Mouse (Mus musculus): ENCODE data around the gene Bicc1. TPM values are rescaled to one million over a fixed set of nuclear protein-coding genes. Genes with fewer than 3 reads are reported as not detected.

The Bicc1 gene
- polyA plus RNA-seq, 1 experiment from 2014 or later, result 18.2 TPM

GRCm38 (mm10) chr10:71114260-71114920 is 45.1 kb downstream of the Bicc1 start:
- no peak overlapping the region for H3K9ac ChIP-seq (replicated peaks; ENCODE audit: low read depth)
- DNase-seq (ENCODE audit: low spot score) (peak; percentile 73), ATAC-seq (0 out of 2 replicates have a peak, but pooled peaks have one; percentile 36)
- H3K4me2 ChIP-seq (replicated peaks; ENCODE audit: low read depth, low read length), result no peak overlapping the region
- H3K4me1 ChIP-seq (ENCODE audit: insufficient read depth, low read depth, low read length), result no peaks in the 10 kb centered on the region; the same call in 1 of the 2 replicates
- H3K4me3 ChIP-seq (ENCODE audit: low read depth, low read length), result no peak overlapping the region
- H3K27ac ChIP-seq (ENCODE audit: low read length), result 0 out of 2 replicates have a peak overlapping the region, but pooled peaks have one; percentile 43
- TF ChIP-seq CTCF (IDR thresholded peaks at IDR 0.05) (no peak), EP300 (IDR thresholded peaks at IDR 0.05) (no peak)
- H3K9me3 ChIP-seq (ENCODE audit: low read length), result no peaks in the 10 kb centered on the region
- WGBS, result 53% methylated on average over 10 of the region's 10 CpGs
- no peaks in the 10 kb centered on the region for H3K36me3 ChIP-seq (ENCODE audit: insufficient read depth, low read length)
- no peaks in the 10 kb centered on the region for H3K27me3 ChIP-seq (replicated peaks; ENCODE audit: insufficient read depth, low read length)

DNA sequence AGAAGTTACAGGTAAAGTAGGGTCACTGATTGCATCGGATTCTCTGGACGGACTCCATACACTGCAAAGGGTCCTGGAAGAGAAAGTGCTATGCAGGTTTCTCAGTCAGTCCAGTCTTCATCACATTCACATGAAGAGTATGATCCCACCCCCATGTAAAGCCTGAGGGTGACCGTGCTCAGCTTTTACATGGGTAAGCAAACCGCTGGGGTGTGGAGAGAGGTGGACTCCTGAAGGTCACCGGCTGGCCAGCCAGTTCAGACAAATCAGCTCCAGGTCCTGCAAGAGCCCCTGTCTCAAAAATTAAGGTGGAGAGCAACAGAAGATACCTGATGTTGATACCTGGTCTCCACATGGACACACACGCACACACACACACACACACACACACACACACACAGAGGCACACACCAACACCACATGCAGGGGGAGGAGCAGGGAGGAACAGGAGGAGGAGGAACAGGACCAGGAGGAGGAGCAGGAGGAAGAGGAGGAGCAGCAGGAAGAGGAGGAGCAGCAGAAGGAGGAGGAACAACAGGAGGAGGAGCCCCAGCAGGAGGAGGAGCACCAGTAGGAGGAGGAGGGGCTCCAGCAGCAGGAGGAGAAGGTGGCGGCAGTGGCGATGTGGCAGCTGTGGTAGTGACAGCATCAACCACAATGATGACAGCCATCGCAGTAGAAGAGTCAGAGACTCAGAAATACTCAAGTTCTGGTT is 52.9 kb downstream of the Bicc1 start:
- no peak for TF ChIP-seq CTCF (IDR thresholded peaks at IDR 0.05)
- no peak for TF ChIP-seq EP300 (IDR thresholded peaks at IDR 0.05)
- H3K4me3 ChIP-seq (ENCODE audit: low read depth, low read length), result no peak overlapping the region
- no peaks in the 10 kb centered on the region for H3K4me1 ChIP-seq (ENCODE audit: insufficient read depth, low read depth, low read length)
- H3K4me2 ChIP-seq (replicated peaks; ENCODE audit: low read depth, low read length), result no peak overlapping the region
- H3K27me3 ChIP-seq (replicated peaks; ENCODE audit: insufficient read depth, low read length), result no peaks in the 10 kb centered on the region
- no peak for ATAC-seq
- WGBS, result 94% methylated on average over 9 of the region's 9 CpGs
- no peak overlapping the region for H3K27ac ChIP-seq (ENCODE audit: low read length)
- H3K9ac ChIP-seq (replicated peaks; ENCODE audit: low read depth), result no peak overlapping the region
- no peaks in the 10 kb centered on the region for H3K36me3 ChIP-seq (ENCODE audit: insufficient read depth, low read length)
- no peaks in the 10 kb centered on the region for H3K9me3 ChIP-seq (ENCODE audit: low read length)
- DNase-seq (ENCODE audit: low spot score), result no peak

- H3K4me3 ChIP-seq (ENCODE audit: low read depth, low read length), result no peak overlapping the region
- WGBS, result 63% methylated on average over 6 of the region's 6 CpGs
- no peaks in the 10 kb centered on the region for H3K36me3 ChIP-seq (ENCODE audit: insufficient read depth, low read length)
- no peak for TF ChIP-seq EP300 (IDR thresholded peaks at IDR 0.05)
- TF ChIP-seq CTCF (IDR thresholded peaks at IDR 0.05), result no peak
- H3K27ac ChIP-seq (ENCODE audit: low read length), result no peak overlapping the region
- H3K4me2 ChIP-seq (replicated peaks; ENCODE audit: low read depth, low read length), result no peak overlapping the region
- H3K4me1 ChIP-seq (ENCODE audit: insufficient read depth, low read depth, low read length), result no peaks in the 10 kb centered on the region
- ATAC-seq, result no peak
- no peaks in the 10 kb centered on the region for H3K27me3 ChIP-seq (replicated peaks; ENCODE audit: insufficient read depth, low read length)
- DNase-seq (ENCODE audit: low spot score), result no peak
- no peaks in the 10 kb centered on the region for H3K9me3 ChIP-seq (ENCODE audit: low read length)
- H3K9ac ChIP-seq (replicated peaks; ENCODE audit: low read depth), result no peak overlapping the region
Measured at GRCm38 (mm10) chr10:71104791-71105190, 54.7 kb downstream of the Bicc1 start.

DNA sequence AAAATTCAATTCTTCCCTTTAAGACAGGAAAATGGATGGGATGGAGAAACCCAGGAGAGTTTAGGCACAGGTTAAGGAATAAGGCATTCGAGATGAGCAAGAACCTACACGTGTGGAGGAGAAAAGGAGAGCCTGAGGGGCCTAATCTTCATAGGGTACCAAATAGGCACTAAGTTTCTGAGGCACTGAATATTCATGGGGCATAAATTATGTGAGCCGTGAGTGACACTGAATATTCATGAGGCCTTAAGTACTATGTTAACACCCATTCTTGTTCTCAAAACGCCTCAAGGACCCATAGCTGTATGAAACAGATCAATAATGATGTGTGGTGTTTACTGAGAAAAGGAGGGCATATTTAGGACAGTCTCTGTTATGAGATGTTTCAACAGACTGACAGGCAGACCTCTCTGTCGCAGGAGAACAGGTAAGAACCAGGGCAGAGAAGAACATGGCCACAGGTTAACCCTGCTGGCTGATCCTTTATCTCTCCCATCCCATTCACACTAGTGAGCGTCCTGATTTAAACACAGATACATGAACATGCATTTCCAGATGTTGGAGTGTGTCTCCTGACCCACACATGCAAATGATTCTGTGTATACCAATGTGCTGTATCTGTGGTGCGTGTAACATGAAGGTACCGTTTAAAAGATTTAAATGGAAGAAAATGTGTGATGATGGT is 58.5 kb downstream of the Bicc1 start:
- Histone ChIP-seq H3K9me3 (ENCODE audit: low read length) (no peaks in the 10 kb centered on the region), H3K4me3 (ENCODE audit: low read depth, low read length) (no peak overlapping the region), H3K27ac (ENCODE audit: low read length) (no peak overlapping the region), H3K4me2 (replicated peaks; ENCODE audit: low read depth, low read length) (no peak overlapping the region), H3K36me3 (ENCODE audit: insufficient read depth, low read length) (no peaks in the 10 kb centered on the region), H3K27me3 (replicated peaks; ENCODE audit: insufficient read depth, low read length) (no peaks in the 10 kb centered on the region), H3K4me1 (ENCODE audit: insufficient read depth, low read depth, low read length) (no peaks in the 10 kb centered on the region), H3K9ac (replicated peaks; ENCODE audit: low read depth) (no peak overlapping the region)
- no peak for TF ChIP-seq EP300 (IDR thresholded peaks at IDR 0.05)
- TF ChIP-seq CTCF (IDR thresholded peaks at IDR 0.05), result no peak
- ATAC-seq, result no peak
- 82% methylated on average over 8 of the region's 8 CpGs for WGBS
- no peak for DNase-seq (ENCODE audit: low spot score)

GRCm38 (mm10) chr10:71094707-71095254 is 64.7 kb downstream of the Bicc1 start:
- H3K4me3 ChIP-seq (ENCODE audit: low read depth, low read length), result no peak overlapping the region
- no peaks in the 10 kb centered on the region for H3K36me3 ChIP-seq (ENCODE audit: insufficient read depth, low read length)
- TF ChIP-seq EP300 (IDR thresholded peaks at IDR 0.05) (no peak), CTCF (IDR thresholded peaks at IDR 0.05) (no peak)
- no peaks in the 10 kb centered on the region for H3K4me1 ChIP-seq (ENCODE audit: insufficient read depth, low read depth, low read length)
- no peak for DNase-seq (ENCODE audit: low spot score)
- no peak overlapping the region for H3K4me2 ChIP-seq (replicated peaks; ENCODE audit: low read depth, low read length)
- WGBS, result 81% methylated on average over 8 of the region's 8 CpGs
- no peak overlapping the region for H3K9ac ChIP-seq (replicated peaks; ENCODE audit: low read depth)
- H3K27ac ChIP-seq (ENCODE audit: low read length), result no peak overlapping the region
- no peak for ATAC-seq
- H3K27me3 ChIP-seq (replicated peaks; ENCODE audit: insufficient read depth, low read length), result no peaks in the 10 kb centered on the region
- no peaks in the 10 kb centered on the region for H3K9me3 ChIP-seq (ENCODE audit: low read length)

DNA sequence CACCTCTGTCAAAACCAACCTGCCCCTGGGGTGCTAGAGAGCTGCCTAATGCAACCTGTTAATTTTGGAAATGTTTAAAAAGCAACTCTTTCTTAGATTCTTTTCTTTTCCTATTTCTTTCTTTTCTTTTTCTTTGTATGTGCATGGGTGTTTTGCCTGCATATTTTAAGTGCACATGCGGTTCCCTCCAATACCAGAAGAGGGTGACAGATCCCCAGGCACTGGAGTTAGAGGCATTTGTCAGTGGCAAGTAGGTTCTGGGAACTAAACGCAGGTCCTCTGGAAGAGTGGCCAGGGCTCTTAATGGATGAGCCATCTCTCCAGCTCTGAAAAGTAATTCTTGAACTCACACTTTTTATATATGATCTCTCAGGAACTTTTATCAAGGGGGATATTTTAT is 66.2 kb downstream of the Bicc1 start:
- DNase-seq (ENCODE audit: low spot score), result no peak
- Histone ChIP-seq H3K36me3 (ENCODE audit: insufficient read depth, low read length) (no peaks in the 10 kb centered on the region), H3K27me3 (replicated peaks; ENCODE audit: insufficient read depth, low read length) (no peaks in the 10 kb centered on the region), H3K9me3 (ENCODE audit: low read length) (no peaks in the 10 kb centered on the region), H3K4me2 (replicated peaks; ENCODE audit: low read depth, low read length) (no peak overlapping the region), H3K27ac (ENCODE audit: low read length) (no peak overlapping the region), H3K9ac (replicated peaks; ENCODE audit: low read depth) (no peak overlapping the region), H3K4me1 (ENCODE audit: insufficient read depth, low read depth, low read length) (no peaks in the 10 kb centered on the region), H3K4me3 (ENCODE audit: low read depth, low read length) (no peak overlapping the region)
- ATAC-seq, result no peak
- 86% methylated on average over 2 of the region's 2 CpGs for WGBS
- TF ChIP-seq CTCF (IDR thresholded peaks at IDR 0.05) (peak; percentile 41), EP300 (IDR thresholded peaks at IDR 0.05) (no peak)
